Mouse (Mus musculus) heart, embryonic 14.5 days (tissue): Measurements from ENCODE around the gene Tbc1d14. TPM values are rescaled to one million over a fixed set of nuclear protein-coding genes. Genes with fewer than 3 reads are reported as not detected.

ENCODE experiments used
- ATAC-seq: fragments of 200-750 bp; cut with Nextera tagmentation; 2 replicates; pipeline ENCODE4 v1.8.0; 2017; ENCODE audit warnings: low read depth, moderate TSS enrichment; ENCODE audit not compliant: insufficient number of reproducible peaks, insufficient read depth, low FRiP score
- H3K27ac ChIP-seq, 2 experiments: fragments of 200-500 bp in 1 of 2; fragments of 300-500 bp in 1 of 2; sonication (generic) in 1 of 2; replicated peaks in 1 of 2; 2 replicates each; pipeline ENCODE4 v1.5.1; 2012 to 2014; ENCODE audit warnings: low read depth in 2 of 2, low read length in 2 of 2, control low read depth in 1 of 2, mild to moderate bottlenecking in 1 of 2, mixed read lengths in 1 of 2; ENCODE audit not compliant: control insufficient read depth in 1 of 2, insufficient read depth in 1 of 2
- H3K27me3 ChIP-seq: fragments of 300-500 bp; sonication (generic); 2 replicates; pipeline ENCODE4 v1.6.1; 2014; ENCODE audit warnings: mild to moderate bottlenecking, low read length, control low read depth; ENCODE audit not compliant: control insufficient read depth, insufficient read depth
- H3K36me3 ChIP-seq: fragments of 300-500 bp; sonication (generic); 2 replicates; pipeline ENCODE4 v1.6.1; 2014; ENCODE audit warnings: mild to moderate bottlenecking, control low read depth, low read length, mixed read lengths; ENCODE audit not compliant: control insufficient read depth, insufficient read depth
- H3K4me1 ChIP-seq, 2 experiments: fragments of 200-500 bp in 1 of 2; fragments of 300-500 bp in 1 of 2; sonication (generic) in 1 of 2; 2 replicates each; pipeline ENCODE4 v1.6.1; 2012 to 2014; ENCODE audit warnings: low read length in 2 of 2, control low read depth in 1 of 2, mixed read lengths in 1 of 2; ENCODE audit not compliant: control insufficient read depth in 2 of 2, insufficient read depth in 2 of 2
- H3K4me2 ChIP-seq: fragments of 300-500 bp; sonication (generic); 2 replicates; pipeline ENCODE4 v1.6.1; 2014; ENCODE audit warnings: mild to moderate bottlenecking, low read length
- H3K4me3 ChIP-seq, 2 experiments: fragments of 200-500 bp in 1 of 2; fragments of 300-500 bp in 1 of 2; sonication (generic) in 1 of 2; 2 replicates each; pipeline ENCODE4 v1.5.1; 2012 to 2014; ENCODE audit warnings: low read length in 2 of 2, mild to moderate bottlenecking in 2 of 2, control low read depth in 1 of 2, low read depth in 1 of 2, moderate library complexity in 1 of 2; ENCODE audit not compliant: control insufficient read depth in 1 of 2, insufficient read depth in 1 of 2
- H3K9ac ChIP-seq: fragments of 300-500 bp; sonication (generic); 2 replicates; pipeline ENCODE4 v1.6.1; 2014; ENCODE audit warnings: mild to moderate bottlenecking, low read length
- H3K9me3 ChIP-seq: fragments of 300-500 bp; sonication (generic); 2 replicates; pipeline ENCODE4 v1.6.1; 2016; ENCODE audit warnings: low read length, control low read depth; ENCODE audit not compliant: control insufficient read depth
- WGBS: fragments of 180-500 bp; shearing (Covaris S2); extraction: QIAGEN DNeasy Blood & Tissue Kit; methylation state at CpG from one replicate; pipeline ENCODE4 v1.1.7; 2014; 5-methylcytosine and 5-hydroxymethylcytosine counted together
- polyA plus RNA-seq: library from polyadenylated mRNA; unstranded; fragments of >200 nt; fragmentation: Nextera tagmentation; extraction: Ambion mirVana; gene quantifications from 2 replicates; pipeline ENCODE4 v1.2.1, GENCODE M21; 2014

Tbc1d14 gene
- polyA plus RNA-seq, 1 experiment from 2014 or later, result 18.6 TPM

- Histone ChIP-seq H3K27ac (no peak overlapping the region), H3K4me3 (no peak overlapping the region), H3K4me2 (no peak overlapping the region), H3K4me1 (peaks cover 18 to 30% of the 10 kb centered on the region in 2 experiments), H3K9ac (no peak overlapping the region), H3K36me3 (no peaks in the 10 kb centered on the region), H3K27me3 (no peaks in the 10 kb centered on the region), H3K9me3 (no peaks in the 10 kb centered on the region)
- no peak for ATAC-seq
- WGBS, result 36% methylated on average over 2 of the region's 2 CpGs
Observed at GRCm38 (mm10) chr5:36578982-36579381, 14.1 kb downstream of the Tbc1d14 start.

GRCm38 (mm10) chr5:36576457-36576856, 16.6 kb downstream of the Tbc1d14 start:
- Histone ChIP-seq H3K4me1 (peaks cover 23 to 41% of the 10 kb centered on the region in 2 experiments), H3K9ac (no peak overlapping the region), H3K4me3 (no peak overlapping the region), H3K9me3 (no peaks in the 10 kb centered on the region), H3K27ac (no peak overlapping the region), H3K27me3 (no peaks in the 10 kb centered on the region), H3K4me2 (no peak overlapping the region), H3K36me3 (peaks cover 4% of the 10 kb centered on the region)
- ATAC-seq, result no peak
- 88% methylated on average over 3 of the region's 3 CpGs for WGBS

- Histone ChIP-seq H3K4me1 (peaks cover 20 to 34% of the 10 kb centered on the region in 2 experiments), H3K9ac (no peak overlapping the region), H3K4me2 (no peak overlapping the region), H3K27ac (peak overlapping the region in 1 of 2 experiments; percentile 79; a peak in 1 of 4 replicates), H3K4me3 (no peak overlapping the region), H3K9me3 (no peaks in the 10 kb centered on the region), H3K36me3 (peaks cover 11% of the 10 kb centered on the region), H3K27me3 (no peaks in the 10 kb centered on the region)
- no peak for ATAC-seq
- WGBS, result 68% methylated on average over 1 of the region's 1 CpGs
Observed at GRCm38 (mm10) chr5:36575745-36576144, 17.3 kb downstream of the Tbc1d14 start.

- 77% methylated on average over 3 of the region's 3 CpGs for WGBS
- Histone ChIP-seq H3K27me3 (no peaks in the 10 kb centered on the region), H3K4me3 (no peak overlapping the region), H3K4me1 (peaks cover 20 to 30% of the 10 kb centered on the region in 2 experiments), H3K9ac (no peak overlapping the region), H3K36me3 (peaks cover 16% of the 10 kb centered on the region), H3K27ac (peak overlapping the region in 1 of 2 experiments; percentile 79; a peak in 2 of 4 replicates), H3K4me2 (no peak overlapping the region), H3K9me3 (no peaks in the 10 kb centered on the region)
- ATAC-seq, result no peak
Observed at GRCm38 (mm10) chr5:36575227-36575626, 17.8 kb downstream of the Tbc1d14 start.

GRCm38 (mm10) chr5:36574147-36574870, 18.8 kb downstream of the Tbc1d14 start:
- no peak overlapping the region for H3K4me3 ChIP-seq
- H3K4me2 ChIP-seq, result no peak overlapping the region
- peak overlapping the region; percentile 74 to 79 for H3K27ac ChIP-seq
- ATAC-seq, result no peak
- peaks cover 20 to 30% of the 10 kb centered on the region in 2 experiments for H3K4me1 ChIP-seq
- no peaks in the 10 kb centered on the region for H3K9me3 ChIP-seq
- H3K36me3 ChIP-seq, result peaks cover 20% of the 10 kb centered on the region
- peak overlapping the region; percentile 41; the same call in 1 of the 2 replicates for H3K9ac ChIP-seq
- H3K27me3 ChIP-seq, result no peaks in the 10 kb centered on the region
- 22% methylated on average over 8 of the region's 8 CpGs for whole genome bisulfite sequencing

GRCm38 (mm10) chr5:36573354-36573753, 19.7 kb downstream of the Tbc1d14 start:
- H3K4me3 ChIP-seq, result no peak overlapping the region
- H3K36me3 ChIP-seq, result peaks cover 20% of the 10 kb centered on the region
- WGBS, result 28% methylated on average over 3 of the region's 3 CpGs
- no peak overlapping the region for H3K9ac ChIP-seq
- ATAC-seq, result no peak
- H3K9me3 ChIP-seq, result no peaks in the 10 kb centered on the region
- H3K4me2 ChIP-seq, result no peak overlapping the region
- peaks cover 20 to 30% of the 10 kb centered on the region in 2 experiments for H3K4me1 ChIP-seq
- H3K27me3 ChIP-seq, result no peaks in the 10 kb centered on the region
- H3K27ac ChIP-seq, result peak overlapping the region; percentile 12 to 22; a peak in 3 of 4 replicates

GRCm38 (mm10) chr5:36571371-36571770, 21.7 kb downstream of the Tbc1d14 start:
- no peak overlapping the region for H3K9ac ChIP-seq
- no peaks in the 10 kb centered on the region for H3K27me3 ChIP-seq
- H3K9me3 ChIP-seq, result no peaks in the 10 kb centered on the region
- H3K4me1 ChIP-seq, result peaks cover 23 to 35% of the 10 kb centered on the region in 2 experiments
- H3K36me3 ChIP-seq, result peaks cover 20% of the 10 kb centered on the region
- no peak overlapping the region for H3K27ac ChIP-seq
- no peak overlapping the region for H3K4me2 ChIP-seq
- H3K4me3 ChIP-seq, result no peak overlapping the region
- WGBS, result 90% methylated on average over 16 of the region's 16 CpGs
- ATAC-seq, result no peak
